Mouse (Mus musculus) embryo, embryonic 10 days (tissue): ENCODE results near the gene Pnpla1.
"Not testable (repeated sequence)": the region's sequence is repeated elsewhere in the genome, so short reads cannot be mapped to it uniquely, and the experiment has no call there.

Experiments used
- DNase-seq: peaks from one replicate; pipeline ENCODE4 v3.0.0-alpha.2; 2015; ENCODE audit warnings: low spot score

The Pnpla1 gene

DNA sequence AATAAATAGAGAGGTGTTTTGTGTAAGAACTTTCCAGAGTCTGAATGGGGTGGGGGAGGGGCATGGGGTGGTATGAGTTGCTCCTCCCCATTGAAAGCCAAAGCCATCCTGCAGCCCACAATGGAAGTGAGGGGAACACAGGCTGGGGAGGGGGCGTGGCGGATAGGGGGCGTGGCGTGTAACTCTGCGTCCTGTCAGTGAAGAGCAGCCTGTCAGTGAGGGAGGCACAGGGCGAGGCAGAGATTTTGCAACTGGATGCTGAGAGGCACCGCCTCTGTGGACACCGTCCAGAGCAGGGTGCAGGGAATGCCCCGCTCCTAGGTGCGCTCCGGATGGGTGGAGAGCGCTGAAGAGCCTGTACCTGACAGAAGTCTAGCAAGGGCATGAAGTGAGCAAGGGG is at the start of gene Pnpla1:
Pnpla1 (plus strand) TSS at position 207 of the 400 bp plus-strand sequence.
- no peak for DNase-seq

DNA sequence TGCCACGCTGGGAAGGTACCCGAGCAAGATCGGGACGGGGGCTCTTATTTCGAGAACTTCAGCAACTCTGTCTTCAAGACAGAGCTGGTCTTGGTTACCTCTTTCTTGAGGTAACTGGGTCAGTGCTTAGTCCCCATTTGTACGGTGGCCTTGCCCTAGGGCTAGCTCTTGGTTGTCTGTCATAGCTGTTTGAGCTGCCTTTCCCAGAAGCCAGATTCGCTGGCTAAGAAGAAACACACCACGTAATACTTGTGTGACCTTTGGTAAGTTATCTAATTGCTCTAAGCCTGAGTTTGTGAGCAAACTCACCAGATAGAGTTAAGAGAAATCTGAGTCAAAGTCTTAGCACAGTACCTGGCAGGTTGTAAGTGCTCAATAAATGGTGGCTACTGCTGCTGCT is 49.5 kb upstream of the Pnpla1 start:
- DNase-seq = no peak

DNA sequence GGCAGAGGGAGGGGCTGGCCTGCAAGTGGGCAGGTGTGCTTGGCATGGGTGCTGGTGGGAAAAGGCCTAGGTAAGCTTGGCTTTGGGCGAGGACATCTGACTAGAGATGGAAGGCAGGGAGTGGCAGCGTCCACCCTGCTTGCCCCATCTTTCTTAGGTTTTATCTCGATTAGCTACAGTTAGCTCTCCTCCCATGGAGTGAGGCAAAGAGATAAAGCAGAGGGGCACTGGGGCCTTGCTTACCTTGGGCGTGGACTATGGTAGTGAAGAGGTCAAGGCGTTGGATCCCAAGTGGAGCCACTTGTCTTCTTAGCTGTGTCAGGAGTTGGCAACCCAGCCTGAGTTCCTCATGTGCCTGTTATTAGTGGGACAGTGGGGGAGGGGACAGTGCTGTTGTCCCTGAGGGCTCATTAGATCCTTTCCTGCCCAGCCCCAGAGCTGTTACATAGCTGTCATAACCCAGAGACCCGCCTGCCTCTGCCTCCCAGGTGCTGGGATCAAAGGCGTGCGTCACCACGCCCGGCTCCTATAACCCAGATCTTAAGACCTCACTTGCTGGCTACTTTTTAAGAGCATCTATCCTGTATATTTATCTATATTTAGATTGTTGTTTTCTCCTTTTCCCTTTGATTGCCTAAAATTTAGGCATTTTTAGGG is 48.9 kb upstream of the Pnpla1 start:
- no peak for DNase-seq

DNA sequence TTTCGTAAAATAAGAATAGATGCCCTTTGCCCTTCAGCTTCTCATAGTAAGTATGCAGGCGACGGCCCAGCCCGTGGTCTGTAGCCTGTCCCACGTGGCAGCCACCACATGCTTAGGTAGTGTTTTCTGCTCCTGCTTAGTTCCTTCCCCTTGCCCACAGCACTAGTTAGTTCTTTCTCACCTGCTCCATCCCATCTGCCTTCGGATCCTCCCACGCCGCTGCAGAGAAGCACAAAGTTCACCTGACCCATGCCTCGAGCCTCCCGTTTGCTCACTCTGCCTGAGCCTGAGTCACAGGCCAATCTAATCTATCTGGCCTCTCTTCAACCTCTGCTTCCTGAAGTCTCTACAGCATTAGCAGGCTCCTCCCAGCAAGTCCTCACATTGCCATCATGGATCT is 45.9 kb upstream of the Pnpla1 start:
- DNase-seq = no peak

DNA sequence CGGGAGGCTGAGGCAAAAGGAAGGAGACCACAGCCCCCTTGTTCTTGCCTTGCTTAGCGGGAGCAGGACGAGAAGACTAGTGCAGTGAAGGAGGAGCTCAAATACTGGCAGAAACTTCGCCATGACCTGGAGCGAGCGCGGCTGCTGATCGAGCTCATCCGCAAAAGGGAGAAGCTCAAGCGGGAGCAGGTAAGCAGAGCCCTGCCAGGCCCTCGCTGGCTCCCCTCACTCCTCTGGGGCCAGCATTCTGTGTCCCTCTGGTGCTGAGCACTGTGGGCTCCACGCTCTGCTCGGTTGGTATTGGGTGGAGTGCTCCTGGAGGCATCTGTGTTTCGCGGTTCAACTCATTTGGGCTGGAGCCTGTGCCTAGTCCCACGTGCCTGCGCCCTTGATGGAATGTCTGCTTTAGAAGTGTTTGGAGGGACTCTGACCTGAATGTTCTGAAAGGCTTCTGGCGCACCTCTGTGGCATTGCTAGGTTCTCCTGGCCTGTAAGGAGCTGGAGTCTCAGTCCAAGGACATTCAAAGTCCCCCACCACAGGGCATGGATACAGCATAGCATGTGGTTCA is 43.6 kb upstream of the Pnpla1 start:
- no peak for DNase-seq

DNA sequence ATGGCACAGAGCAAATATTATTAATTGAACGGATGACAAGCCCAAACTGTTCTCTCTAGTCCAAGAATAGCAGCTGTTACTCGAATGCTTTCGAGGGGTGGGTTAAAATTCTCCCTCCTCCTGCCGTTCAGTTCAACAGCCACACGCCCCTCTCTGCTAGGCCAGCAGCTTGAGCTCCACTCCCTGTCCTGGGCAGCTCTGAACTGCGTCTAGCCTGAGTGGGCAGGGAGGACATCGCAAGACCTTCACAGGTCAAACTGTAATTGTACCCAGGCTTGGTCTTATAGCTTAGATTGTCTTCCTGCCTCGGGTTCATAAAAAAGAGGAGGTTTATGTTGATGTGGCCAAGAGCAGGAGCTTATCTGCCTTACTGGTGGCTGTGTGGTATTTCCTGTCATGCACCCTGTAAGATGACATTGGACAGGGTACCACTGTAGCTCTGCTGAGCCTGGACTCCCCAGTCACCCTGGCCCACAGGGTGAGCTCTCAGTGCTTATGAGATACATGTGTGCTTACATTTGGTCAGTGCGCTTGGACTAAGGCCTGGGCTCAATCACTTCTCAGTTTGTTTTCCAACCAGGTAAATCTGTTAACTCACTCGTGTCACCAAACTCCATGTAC is 42.7 kb upstream of the Pnpla1 start:
- no peak for DNase-seq

DNA sequence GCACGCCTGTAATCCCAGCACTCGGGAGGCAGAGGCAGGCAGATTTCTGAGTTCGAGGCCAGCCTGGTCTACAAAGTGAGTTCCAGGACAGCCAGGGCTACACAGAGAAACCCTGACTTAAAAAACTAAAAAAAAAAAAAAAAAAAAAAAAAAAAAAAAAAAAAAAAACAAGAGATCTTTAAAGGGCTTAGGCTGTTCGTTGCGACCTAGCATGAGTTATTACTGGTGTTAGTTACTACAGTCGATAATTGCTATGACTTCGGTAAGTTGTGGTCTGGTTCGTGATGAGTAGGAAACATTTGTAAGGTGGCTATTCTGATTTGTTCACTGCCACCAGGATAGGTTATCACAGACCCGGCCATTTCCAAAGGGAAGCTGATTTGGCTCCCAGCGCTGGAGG is 41.9 kb upstream of the Pnpla1 start:
- DNase-seq = not testable (repeated sequence)

DNA sequence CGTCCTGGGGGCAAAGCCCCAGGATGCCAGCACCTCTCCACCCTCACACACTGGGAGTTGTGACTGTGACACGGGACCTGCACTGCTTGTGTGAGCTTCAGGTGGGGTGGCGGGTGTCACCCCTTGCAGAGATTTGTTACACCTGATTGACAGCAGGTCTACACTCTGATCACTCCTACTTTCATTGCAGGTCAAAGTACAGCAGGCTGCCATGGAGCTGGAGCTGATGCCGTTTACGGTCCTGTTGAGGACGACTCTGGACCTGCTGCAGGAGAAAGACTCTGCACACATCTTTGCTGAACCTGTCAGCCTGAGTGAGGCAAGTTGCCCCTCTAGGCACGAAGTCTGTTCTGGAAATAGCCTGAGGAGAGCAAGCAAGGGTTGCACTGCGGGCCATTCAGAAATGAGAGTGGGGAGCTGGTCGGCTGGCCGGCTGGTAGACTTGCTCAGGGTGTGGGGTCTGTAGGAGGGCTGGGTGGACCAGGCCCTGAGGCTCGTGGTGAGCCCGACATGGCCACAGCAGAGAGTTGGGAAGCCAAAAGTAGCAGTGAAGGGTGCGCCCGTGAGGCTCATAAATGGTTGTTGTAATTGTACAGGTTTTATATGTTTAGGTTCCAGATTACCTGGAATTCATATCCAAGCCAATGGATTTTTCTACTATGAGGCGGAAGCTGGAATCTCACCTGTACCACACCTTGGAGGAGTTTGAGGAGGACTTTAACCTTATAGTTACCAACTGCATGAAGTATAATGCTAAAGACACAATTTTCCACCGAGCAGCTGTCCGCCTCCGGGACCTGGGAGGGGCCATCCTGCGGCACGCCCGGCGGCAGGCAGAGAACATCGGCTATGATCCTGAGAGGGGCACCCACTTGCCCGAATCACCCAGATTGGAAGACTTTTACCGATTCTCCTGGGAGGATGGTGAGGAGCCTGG is 41.1 kb upstream of the Pnpla1 start:
- no peak for DNase-seq

DNA sequence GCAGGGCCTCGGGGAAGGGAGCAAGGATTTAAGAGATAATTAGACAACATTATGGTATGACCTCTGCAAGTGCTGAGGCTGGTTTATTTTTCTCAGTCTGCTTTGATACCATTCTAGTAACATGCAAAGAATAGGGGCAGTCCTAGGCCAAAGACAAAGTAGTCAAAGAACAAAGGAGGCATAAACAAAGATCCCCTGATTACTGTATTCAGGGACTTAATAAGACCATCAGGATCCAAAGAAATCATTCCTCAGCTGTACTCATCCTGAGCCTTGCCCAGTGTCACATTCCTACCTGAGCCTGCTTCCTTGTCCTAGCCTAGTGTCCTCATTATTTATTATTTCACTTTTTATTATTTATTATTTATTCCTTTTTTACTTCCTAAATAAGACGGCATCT is 38.0 kb upstream of the Pnpla1 start:
- no peak for DNase-seq

DNA sequence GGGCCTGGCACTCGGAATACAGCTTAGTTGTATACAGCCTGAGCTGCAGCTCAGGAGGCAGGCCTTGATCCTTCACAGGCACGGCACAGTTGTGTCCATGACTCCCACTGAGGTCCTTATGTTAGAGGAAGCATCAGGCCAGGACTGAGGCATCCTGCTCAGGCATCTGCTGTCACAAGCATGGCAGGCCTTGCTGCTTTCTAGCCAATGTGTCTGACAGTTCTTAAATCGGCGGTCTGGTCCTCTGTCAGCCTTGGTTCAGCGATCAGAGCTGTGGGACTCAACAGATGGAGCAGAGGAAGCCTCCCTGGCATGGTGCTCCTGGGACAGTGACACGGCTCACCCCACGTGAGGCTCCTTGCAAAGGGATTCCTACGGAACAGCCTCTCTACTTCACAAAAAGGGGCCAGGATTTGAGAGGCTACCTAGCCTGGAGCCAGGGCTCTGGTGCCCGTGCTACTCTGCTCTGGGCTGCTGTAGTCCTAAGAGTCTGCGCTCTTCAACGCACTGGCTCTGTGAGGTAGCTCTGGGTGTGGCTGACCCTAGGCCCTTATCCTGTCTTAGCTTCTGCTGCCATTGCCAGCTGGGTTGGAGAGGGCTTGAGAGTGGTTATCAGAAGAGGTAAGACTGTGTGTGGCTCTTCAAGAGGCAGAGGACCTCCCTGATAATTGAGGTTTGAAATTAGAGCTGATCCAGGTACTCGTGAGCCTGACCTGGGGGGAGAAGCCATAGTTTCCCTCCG is 35.0 kb upstream of the Pnpla1 start:
- peak; percentile 26 for DNase-seq

DNA sequence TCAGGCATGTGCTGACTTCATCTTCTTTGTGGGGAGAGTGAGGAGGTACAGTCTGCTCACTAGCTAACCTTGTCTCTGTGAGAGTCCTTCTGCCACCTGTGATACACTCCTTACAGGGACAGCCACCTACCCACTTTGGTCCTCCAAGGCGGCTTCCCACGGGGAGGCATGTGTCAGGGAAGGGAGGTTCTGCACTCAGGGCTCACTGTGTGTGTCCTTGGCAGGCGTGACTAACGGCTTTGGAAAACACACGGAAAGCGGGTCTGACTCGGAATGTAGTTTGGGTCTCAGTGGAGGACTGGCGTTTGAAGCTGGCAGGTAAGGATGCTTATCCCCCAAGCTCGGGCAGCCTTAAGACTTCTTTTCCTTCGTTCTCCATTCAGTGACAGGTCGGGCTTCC is 34.5 kb upstream of the Pnpla1 start:
- DNase-seq = no peak

DNA sequence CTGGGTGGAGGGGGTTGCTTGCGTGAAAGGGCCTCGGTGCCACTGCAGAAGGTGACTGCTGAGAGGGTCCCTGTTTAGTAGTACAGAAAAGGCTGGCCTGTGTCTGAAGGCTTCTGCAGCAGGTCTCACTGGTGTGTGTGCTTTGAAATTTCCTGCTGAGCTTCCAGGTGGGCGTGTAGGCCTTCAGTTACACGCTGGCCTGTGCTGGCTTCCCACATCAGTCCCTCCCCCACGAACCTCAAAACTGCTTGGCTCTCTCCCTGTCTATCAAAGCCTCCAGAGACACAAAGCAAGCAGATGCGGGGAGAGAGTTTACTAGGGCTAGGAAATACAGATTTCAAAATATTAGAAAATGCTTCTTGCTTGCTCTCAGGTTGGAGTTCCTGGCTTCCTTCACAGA is 33.3 kb upstream of the Pnpla1 start:
- DNase-seq = no peak

DNA sequence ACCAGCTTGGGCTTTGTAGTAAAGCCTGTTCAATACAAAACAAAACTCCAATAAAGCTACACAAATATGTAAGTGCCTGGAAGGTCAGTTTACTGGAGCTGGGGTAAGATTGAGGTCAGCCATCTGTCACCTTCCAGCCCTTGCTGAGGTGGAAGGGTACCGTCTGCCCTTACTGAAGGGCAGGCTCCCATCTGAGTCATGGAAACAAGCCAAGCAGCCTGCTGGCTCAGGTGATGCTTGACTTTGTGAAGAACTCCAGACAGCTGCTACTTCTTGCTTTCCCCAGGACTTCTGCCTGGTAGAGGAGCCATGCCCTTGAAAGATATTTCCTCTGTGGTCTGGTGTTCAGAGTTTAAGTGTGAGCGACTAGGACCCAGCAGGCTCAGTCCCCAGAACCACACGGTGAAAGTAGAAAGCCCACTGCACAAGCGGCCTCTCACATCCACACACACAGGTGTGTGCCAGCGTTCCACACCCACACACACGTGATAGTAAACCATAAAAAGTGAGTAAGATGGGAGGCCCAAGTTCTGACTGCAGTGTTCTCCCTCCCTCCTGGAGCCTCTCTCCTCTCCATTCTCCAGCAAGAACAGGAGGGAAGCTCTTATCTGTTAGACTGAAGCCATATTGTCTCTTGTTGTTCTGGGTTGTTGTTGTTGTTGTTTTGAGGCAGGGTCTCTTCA is 32.7 kb upstream of the Pnpla1 start:
- no peak for DNase-seq

DNA sequence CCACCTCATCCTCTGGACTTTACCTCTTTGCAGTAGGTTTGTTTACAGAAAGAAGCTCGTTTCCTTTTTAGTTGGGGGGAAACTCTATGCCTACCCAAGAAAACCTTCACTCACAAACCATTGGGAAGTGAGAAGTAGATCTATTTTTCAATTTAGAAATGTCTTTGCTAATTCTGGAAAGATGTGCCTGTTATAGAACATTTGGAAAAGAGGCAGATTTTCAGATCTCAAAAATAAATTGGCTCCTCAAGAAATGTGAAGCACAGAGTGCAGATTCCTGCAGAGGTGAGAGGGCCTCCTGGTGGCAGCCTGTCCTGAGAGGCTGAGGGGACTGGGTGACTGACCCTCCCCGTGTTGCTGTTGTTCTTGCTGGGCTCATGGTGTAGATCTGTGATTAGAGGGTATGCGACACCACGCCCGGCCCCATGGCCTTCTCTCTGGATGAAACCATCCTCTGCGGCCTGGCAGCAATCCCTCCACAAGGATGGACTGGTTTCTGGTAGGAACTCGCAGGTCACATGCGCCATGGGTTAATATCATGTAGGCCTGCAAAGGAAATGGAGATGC is 30.5 kb upstream of the Pnpla1 start:
- no peak for DNase-seq

DNA sequence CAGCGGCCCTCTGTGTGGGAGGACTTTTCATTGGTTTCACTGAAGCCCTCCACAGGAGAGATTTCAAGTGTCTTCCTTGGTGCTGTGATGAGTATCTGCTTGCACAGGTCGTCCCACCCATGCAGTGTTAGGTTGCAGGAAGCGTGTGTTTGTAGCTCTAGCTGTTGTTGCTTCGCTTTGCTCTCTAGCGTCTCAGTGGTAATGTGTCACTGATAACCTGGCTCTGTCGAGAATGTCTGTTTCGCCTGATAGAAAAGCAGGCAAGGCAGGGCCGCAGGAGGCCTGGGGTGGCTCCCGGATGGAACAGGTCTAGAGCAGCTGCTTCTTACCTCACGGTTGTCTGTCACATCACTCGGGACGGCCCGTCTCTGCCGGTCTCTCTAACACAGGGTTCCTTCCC is 29.1 kb upstream of the Pnpla1 start:
- peak; percentile 21 for DNase-seq

DNA sequence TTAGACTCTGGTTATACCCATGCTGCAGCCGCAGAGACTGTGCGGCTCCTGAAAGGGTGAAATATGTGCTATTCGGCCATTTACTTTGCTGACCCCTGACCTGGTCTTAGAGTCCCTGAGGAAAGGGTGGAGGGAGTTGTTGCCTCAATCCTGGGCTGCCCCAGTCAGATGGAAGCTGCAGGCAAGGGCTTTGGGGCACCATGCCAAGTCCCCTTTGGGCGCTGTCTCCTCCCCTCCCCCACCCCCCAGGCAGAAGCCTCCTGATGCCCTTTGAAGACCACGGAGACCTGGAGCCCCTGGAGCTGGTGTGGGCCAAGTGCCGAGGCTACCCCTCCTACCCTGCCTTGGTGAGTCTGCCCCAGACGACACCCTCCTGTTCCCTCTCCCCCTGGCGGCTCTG is 27.1 kb upstream of the Pnpla1 start:
- peak; percentile 28 for DNase-seq

DNA sequence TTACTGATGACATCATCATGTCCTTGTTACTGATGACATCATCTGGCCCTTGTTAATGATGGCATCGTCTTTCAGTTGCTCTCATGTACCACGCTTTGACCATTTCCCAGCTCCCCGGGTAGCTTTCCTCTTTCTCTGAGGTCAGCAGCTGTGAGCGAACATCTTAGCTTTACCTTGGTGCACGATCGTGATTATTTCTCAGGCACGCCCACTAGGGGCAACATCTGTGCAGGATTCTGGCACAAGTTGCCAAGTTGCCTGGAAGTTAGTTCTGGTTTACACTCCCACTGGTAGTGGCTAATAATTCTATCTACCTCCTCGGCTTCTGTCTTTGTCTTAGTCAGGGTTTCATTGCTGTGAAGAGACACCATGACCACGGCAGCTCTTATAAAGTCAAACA is 26.2 kb upstream of the Pnpla1 start:
- DNase-seq = no peak

DNA sequence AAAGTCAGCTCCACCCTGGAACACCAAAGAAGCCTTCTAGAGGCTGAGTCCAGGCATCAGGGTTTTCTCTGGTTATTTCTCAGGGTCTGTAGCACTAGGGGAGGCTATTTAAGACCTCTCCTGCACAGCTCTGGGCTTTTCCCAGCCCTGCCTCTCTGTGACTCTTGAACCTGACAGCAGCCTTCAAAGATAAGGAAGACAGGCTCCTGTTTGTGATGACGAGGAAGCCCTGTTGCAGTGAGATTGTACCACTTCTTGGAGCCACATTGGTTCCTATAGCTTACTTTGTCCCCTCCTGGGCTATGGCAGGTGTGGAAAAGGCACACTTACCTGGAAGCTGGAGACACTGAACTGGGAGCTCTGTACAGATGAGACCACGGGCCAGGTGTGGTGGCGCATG is 25.3 kb upstream of the Pnpla1 start:
- DNase-seq = peak; percentile 27

DNA sequence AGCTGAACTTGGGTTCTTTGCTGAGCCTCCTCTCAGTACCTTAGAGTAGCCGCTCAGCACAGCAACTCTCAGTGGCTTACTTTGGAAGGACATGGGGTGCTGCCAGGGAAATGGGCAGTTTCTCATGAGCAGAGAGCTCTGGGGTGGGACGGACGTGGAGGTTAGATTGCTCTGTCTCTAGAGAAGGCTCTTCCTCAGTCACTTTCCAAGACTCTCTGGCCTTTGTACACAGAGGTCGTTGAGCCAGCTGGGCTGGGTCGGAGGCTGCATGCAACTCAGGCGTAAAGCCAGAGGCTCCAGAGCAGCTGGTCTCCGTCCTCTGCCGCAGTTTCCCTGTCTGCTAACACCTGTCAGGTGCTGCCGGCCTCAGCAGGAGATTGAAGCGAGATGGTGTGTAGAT is 23.5 kb upstream of the Pnpla1 start:
- DNase-seq = no peak

DNA sequence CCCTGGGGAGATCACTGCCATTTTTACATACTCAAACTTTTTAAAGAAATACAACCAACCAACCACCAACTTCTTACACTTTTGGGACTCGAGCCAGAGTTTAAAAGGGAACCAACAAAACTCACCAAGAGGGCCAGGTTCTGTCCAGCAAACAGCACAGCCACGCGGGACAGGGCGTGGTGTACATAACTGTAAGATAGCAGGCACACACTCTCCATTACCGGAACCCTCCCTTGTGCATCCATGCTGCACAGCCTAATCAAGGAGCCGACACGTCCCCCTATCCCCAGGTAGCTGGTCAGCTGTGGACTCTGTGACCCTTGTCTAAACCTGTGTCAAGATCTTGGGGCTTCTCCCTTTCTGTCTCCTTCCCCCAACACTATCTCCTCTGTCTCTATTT is 20.4 kb upstream of the Pnpla1 start:
- no peak for DNase-seq

DNA sequence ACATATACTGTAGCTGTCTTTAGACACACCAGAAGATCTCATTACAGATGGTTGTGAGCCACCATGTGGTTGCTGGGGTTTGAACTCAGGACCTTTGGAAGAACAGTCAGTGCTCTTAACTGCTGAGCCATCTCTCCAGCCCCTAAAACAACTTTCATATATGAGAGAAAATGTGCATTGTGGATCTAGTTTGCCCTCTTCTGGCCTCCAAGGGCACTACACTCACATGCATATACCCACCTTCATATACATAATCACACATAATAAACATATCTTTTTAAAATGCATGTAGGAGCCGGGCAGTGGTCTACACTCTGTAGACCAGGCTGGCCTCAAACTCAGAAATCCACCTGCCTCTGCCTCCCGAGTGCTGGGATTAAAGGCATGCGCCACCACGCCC is 16.3 kb upstream of the Pnpla1 start:
- not testable (repeated sequence) for DNase-seq
